Mouse (Mus musculus) subcutaneous adipose tissue, adult 2 months (tissue): ENCODE data around the gene Arl13b. TPM values are rescaled to one million over a fixed set of nuclear protein-coding genes. Genes with fewer than 3 reads are reported as not detected.

Experiments
- polyA plus RNA-seq: library from polyadenylated mRNA; depleted of rRNA; stranded (reverse); fragments of >200 nt; gene quantifications from 2 replicates; pipeline ENCODE4 v1.2.3, GENCODE M21; 2012; ENCODE audit warnings: low replicate concordance; rRNA removed

Gene Arl13b
- polyA plus RNA-seq = 2.2 and 6.0 TPM in 2 replicates

GRCm38 (mm10) chr16:62846498-62847312 is at the start of gene Arl13b:
TSS of gene Arl13b (minus strand) at chr16:62847040.

DNA sequence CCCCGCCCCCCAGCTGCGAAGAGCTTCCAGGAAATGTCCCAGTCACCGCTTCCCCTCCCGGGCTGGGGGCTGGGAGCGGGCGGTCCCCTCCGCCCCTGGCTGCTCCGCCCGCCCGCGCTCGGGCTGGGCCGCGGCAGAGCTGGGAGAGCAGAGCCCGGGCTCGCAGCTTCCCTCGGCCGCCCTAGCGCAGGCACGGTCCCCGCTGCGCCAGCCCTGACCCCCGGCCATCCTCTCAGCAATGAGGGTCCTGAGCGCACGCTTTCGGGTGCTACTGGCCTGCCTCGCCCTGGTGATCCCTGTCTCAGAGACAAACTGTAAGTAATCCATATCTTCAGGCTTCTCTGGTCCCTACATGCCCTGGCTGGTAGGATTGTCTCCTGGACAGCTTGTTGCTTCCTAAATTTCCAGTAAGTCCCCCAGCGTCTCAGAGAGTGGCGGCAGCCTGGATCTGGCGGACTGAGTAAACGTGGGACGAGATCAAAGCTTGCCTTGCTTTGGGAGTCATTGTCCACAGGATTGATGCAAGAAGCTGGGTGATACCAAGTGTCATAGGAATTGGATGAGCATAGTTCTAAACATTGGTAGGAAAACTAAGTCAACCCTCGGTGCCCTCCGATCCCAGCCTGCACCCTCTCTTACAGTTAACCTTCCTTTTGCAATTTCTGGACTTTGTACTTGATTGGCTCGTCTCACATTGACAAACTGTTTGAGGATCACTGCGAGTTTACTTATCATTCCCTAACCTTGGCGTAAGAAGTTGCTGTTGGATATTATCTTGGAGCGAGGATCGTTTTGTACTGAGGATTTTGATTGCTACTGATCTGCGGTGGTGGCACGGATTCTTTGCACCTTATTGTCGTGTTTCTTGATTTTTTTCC is 7.6 kb upstream of the Arl13b start, which contains the start of gene Pros1:
Pros1 (plus strand) TSS at position 117 of the 878 bp plus-strand sequence.

GRCm38 (mm10) chr16:62814491-62814890 is 32.3 kb downstream of the Arl13b start, which contains the start of gene Stx19:
TSS of gene Stx19 (plus strand) at chr16:62814676.

DNA sequence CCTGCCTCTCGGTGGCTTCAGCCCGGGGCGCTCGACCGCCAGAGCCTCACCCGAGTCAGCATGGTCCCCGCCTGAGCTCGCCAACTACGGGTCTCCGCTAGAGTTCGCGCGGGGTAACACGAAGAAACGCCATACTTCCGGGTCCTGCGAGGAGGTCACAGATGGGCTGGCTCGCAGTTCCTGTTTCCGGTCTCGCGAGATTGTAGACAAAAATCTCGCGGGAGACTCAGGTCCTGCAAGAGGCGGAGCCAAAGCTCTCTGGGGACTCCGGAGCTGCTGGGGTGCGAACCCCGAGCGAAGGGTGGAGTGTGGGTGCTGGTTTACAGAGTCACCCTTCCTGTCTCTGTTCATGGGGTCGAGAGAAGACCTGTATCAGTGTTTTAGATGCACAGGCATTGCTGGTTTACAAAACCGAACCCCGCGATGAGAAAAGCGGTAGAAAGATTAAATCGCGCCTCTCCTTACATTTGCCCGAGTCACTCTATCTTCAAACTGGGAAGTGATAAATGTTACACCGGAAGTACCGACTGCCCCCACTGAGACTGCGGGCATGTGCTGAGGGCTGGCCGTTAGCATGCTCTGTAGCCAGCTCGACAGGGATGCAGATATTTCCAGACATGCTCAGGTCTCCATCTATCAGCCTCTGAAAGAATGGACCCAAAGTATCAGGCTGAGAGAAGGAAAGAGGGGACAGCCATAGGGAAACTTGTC is 60.1 kb downstream of the Arl13b start, which contains the start of gene Nsun3:
Nsun3 (minus strand) TSS at position 198 of the 711 bp plus-strand sequence.

Other genes starting within 250 kb of the Arl13b start
- gene Nsun3, start 60.2 kb downstream of the Arl13b start, polyA plus RNA-seq = 6.3 and 6.6 TPM in 2 replicates
- not detected in 2 replicates for gene Stx19, start 32.4 kb downstream of the Arl13b start, polyA plus RNA-seq
- 15.9 and 16.8 TPM in 2 replicates for gene Pros1, start 7.3 kb upstream of the Arl13b start, polyA plus RNA-seq